Mouse (Mus musculus): ENCODE measurements at regions not wholly inside any gene's neighbourhood (a gene's known extent, or its start where the extent isn't known, plus 50 kb on each side); places are given as distances from the start of the nearest gene placed in this dataset.
"Not testable (repeated sequence)": the region's sequence is repeated elsewhere in the genome, so short reads cannot be mapped to it uniquely, and the experiment has no call there.

- no peak for DNase-seq (ENCODE audit: low spot score in 2 of 2)
Measured at GRCm38 (mm10) chr2:114454901-114455300, 199.9 kb downstream of the Dph6 start.

DNA sequence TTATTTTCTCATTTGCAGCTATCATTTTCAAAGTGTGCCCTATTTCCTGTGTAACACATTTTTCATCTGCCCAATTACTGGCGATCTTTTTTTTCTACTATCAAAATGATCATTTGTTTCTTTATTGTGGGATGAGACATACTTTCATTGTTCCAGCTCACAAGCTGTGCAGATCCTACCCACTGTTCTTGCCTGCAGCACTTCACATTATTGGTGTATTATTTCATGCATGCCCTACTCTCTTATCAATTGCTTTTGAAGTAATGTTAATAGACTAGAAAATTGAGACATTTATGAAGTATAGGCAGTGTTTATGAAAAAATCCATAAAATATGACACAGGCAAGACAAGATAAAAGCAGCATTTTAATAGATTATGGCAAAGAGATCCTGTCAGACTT, 204.6 kb downstream of the Dph6 start:
- DNase-seq (ENCODE audit: low spot score in 2 of 2) = no peak

- DNase-seq (ENCODE audit: low spot score in 2 of 2) = no peak
Measured at GRCm38 (mm10) chr2:114443801-114444200, 211.0 kb downstream of the Dph6 start.

GRCm38 (mm10) chr2:114440943-114441342, 213.8 kb downstream of the Dph6 start:
- DNase-seq (ENCODE audit: low spot score in 2 of 2) = no peak

DNA sequence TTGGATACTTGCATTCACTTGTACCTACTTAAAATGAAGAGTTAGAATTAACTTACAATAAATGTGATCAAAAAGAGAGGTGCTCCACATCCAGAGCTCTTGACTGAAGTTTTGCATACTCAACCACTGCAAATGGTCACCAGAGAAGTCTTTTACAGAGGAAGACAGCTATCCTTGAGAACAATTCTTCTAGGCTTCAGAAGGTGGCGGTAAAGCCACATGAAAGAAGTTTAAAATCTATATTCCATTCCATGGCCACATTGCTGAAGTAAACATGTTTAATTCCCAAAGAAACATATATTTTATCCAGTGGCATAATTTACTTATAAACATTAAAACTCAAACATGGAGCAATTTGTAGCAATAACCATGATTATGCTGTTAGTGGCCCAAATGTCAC, 215.1 kb downstream of the Dph6 start:
- DNase-seq (ENCODE audit: low spot score in 2 of 2) = no peak

DNA sequence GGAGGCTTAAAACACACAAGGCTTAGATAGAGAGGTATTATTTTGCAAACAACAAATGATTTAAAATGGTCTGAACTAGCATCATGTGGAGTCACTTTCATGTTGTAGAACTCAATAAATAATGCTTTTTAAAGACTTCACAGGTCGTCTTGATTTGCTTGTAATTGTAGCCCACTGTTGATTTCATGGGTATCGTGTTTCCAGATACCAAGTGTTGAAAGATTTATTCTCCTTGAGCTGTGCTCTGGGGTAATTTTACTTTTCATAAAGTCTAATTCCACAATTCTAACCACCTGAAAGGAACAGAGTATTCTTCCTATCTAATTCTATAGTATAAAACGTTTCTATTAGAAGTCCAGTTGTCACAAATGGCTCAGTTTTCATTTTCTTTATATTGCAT, 216.7 kb downstream of the Dph6 start:
- DNase-seq (ENCODE audit: low spot score in 2 of 2) = no peak

- DNase-seq (ENCODE audit: low spot score in 2 of 2) = peak; percentile 5 to 52
Measured at GRCm38 (mm10) chr2:114427426-114428157, 226.3 kb upstream of the Zfp770 start.

DNA sequence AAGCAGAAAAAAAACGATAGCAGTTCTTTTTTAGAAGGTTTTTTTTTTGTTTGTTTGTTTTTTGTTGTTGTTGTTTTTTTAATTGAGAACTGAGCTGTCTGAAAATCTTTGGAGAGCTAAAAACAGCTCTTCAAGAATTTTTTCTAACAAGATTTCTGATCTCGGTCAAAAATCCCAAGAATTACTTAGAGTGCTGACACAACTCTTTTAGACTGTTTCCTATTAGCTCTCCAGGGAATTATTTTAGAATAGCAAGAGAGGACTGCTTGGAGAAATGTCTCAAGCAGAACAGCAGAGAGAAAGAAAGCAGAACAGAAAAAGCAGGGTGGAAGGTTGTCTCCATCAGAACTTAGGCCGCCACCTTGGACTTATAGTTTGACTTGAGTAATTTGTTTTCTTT, 218.1 kb upstream of the Zfp770 start:
- DNase-seq (ENCODE audit: low spot score in 2 of 2) = no peak

DNA sequence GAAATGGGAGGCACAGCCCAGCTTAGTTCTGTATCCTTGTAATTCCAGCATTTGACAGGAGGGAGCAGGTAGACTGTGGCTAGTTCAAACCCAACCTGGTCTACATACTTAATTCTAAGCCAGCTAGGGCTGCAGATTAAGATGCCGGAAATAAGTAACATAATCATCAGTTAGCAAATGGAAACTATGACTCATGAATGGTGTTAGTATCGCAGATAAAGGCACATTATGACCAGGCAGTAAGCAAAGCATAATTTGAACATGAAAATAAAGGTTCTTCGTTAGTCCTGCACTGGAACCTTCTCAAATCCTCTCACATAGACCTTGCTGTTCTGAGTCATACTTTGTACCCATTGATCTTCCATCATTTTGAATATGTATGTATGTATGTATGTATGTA, 211.7 kb upstream of the Zfp770 start:
- DNase-seq (ENCODE audit: low spot score in 2 of 2) = no peak

DNA sequence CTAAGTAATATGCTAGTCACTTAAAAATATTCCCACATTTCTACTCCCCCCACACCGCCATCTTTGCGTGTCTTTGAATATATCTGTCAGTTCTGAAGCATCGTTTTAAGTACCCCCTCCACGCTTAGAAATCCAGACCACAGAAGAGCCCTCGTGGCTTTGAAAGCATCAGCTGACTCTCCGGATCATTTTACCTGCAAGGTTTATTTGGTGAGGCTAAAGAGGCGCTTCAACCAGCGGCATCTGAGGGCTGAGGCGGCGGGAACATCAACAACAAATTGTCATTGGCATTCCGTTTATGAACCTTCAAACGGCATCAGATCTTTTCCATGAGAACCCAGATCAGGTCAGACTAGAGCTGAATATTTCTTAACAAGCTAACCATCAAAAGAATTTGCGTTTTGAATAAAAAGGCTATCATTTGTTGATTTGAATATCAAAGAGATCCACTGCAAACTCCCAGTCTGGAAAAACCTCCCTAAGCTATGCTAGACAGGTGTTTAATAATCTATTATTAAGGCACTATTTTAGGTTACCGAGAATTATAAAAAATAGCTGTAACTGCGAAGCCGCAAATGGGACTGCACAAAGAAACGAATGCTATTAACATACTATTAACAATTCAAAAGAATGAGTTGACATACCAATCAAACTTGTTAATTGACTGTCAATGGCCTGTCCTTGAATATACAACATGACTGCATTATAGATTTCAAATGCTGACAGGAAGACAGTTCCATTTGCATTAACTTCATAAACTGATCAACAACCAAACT, 210.9 kb upstream of the Zfp770 start:
- no peak for DNase-seq (ENCODE audit: low spot score in 2 of 2)

DNA sequence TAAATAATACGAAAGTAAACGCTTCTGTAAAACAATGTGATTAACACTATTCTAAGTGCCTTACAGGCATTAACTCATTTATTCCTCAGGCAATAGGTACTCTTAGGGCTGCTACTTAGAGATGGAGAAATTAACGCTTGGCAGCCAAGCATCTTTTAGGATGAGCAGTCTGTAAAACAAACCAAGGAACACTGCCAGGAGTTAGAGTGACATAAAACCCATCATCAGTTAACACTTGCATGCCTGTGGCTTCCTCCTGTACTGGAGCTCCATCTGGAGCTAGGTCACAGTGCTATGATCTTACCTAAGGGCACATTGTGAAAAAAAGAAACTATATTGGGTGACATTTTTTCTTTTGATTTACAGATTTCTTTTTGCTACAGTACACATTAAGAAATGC, 209.4 kb upstream of the Zfp770 start:
- no peak for DNase-seq (ENCODE audit: low spot score in 2 of 2)

DNA sequence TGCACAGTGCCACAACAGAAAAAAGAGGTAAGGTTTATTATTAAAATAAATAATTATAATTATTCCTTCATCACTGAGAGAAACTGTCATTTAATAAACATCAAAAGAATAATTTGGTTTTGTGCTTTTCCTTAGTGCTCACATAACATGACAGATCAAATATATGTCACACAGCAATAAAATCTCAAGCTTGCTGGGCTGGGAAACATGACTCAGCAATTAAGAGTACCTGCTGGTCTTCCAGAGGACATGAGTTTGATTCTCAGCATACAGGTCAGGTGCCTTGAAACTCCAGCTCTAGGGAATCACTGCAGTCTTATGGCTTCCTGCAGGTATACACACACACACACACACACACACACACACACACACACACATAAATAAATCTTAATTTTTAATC, 208.3 kb upstream of the Zfp770 start:
- DNase-seq (ENCODE audit: low spot score in 2 of 2) = no peak

DNA sequence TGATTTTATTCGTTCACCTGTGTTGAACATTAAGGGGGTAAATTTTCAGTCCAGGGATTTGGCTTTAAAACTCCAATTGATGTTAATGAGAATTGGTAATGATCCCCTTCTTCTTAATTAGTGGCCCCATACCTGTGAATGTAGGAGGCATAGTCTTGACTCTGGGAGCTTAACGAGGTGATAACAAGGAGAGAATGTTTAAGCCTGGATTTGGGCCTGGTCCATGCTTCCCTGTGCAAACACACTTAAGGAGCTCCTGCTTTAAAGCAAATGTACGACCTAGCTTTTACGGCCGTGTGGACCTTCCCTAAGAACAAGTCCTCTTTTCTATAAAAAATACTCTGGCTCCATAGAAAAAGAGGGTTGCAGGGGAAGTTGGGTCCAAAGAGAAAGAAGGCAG, 206.1 kb upstream of the Zfp770 start:
- DNase-seq (ENCODE audit: low spot score in 2 of 2) = no peak

- DNase-seq (ENCODE audit: low spot score in 2 of 2) = no peak
Measured at GRCm38 (mm10) chr2:114384566-114384965, 183.3 kb upstream of the Zfp770 start.

GRCm38 (mm10) chr2:114378844-114379533, 177.7 kb upstream of the Zfp770 start:
- no peak for DNase-seq (ENCODE audit: low spot score in 2 of 2)

DNA sequence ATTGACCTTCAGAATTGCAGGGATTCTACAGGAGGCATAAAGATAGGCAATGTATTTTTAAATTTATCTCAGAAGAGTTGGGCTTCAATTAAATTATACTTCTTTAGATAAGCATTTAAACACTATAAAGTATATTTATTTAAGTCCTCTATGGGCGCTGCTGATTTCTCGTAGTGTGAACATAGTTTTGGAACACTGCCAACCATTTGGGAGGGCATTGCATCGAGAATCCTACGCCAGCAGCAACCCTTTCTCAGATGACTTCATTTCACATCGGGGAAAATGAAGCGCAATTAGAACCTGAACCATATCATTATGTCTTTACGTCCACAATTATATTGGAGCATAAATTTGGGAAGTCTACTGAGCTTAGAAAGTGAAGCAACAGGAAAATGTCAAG, 172.2 kb upstream of the Zfp770 start:
- no peak for DNase-seq (ENCODE audit: low spot score in 2 of 2)

DNA sequence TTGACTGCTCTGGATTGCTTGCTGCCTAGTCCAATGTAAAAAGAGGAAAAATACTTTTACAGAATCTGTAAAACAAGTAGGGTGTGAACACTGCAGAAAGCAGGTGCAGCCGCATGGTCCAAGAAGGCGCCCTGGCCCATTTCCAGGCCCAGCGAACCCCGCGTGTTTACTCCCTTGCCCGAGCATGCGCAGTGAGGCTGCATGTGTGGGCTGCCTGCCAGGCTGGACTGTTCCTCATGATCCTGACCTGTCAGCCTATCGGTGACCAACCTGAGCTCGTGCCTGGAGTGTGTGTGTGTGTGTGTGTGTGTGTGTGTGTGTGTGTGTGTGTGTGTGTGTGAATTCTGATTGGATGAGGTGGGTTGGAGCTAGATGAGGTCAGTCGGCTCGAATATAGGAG, 152.6 kb upstream of the Zfp770 start:
- not testable (repeated sequence) for DNase-seq (ENCODE audit: low spot score in 2 of 2)

DNA sequence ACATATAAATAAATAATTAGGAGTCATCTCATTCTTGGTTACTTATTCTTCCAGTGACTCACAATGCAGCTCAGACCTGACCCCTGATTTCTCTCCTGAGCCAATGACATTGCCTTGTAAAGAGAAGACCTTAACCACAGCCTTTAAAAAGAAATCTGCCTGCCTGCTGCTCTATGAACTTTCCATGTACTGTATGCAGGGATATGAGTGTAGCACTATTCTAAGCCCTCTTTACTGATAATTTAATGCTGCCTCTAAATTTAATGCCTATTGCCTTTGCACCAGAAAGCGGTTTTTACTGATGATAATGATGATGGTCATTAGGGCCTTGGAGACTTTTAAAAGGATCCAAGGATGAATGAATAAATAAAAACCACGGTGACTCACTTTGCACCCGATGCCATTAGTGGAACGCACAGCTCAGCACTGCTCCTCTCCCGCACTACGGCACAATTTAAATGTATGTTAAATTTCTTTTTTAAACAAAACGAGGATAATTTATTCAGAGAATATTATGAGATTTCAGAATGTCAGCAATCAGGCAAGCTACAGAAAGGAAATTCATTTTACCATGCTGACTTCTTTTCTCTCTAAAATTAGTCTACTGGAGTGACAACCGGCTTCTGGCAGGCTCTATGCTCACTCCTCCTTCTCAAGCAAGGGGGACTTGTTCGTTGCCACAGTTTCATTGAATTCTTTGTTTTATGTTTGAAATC, 139.5 kb upstream of the Zfp770 start:
- no peak for DNase-seq (ENCODE audit: low spot score in 2 of 2)

DNA sequence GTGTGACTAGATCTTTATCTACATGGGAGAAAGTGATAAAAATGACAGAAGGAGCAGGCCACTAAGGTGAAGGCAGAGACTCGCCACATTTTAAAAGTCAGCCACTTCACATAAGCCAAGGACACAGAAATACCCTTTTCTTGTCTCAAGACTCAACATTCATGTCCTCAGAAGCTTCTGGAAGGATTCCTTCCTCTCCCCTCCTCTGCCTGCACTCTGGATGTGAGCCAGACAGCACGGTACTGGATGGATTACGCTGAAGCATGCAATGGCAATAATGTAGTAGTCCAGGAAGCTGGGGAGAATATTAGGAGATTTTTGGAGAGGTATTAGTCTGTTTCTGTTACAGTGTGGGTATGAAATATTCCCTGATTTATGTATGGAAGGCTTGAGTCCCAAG, 100.5 kb upstream of the Zfp770 start:
- no peak for DNase-seq (ENCODE audit: low spot score in 2 of 2)

GRCm38 (mm10) chr2:114295110-114295509, 93.8 kb upstream of the Zfp770 start:
- no peak for DNase-seq (ENCODE audit: low spot score in 2 of 2)

GRCm38 (mm10) chr2:114291387-114291786, 90.1 kb upstream of the Zfp770 start:
- no peak for DNase-seq (ENCODE audit: low spot score in 2 of 2)

DNA sequence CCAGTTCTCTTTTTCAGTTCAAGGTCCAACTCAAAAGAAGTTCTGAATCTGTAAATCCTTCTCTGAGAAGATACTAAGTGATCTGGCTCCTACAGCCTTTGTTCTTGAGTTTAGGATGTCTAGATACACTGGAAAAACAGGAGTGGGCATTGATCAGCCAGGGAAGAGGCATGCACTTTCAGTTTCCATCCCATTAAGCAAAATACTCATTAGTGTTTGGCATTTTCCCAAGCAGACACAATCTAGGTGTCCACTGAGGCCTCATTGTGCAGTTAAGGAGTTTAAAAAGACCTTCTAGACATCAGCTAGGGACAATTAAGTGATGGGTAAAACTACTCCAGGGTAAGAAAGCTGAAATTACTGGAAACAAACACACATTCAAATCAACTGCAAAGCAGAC, 74.3 kb upstream of the Zfp770 start:
- DNase-seq (ENCODE audit: low spot score in 2 of 2) = no peak

All from gastrocnemius, adult 8-10 months (tissue).